Mouse (Mus musculus) adrenal gland, adult 2 months (tissue): ENCODE results near the gene Rap1a. TPM values are rescaled to one million over a fixed set of nuclear protein-coding genes. Genes with fewer than 3 reads are reported as not detected.

ENCODE experiments used
- DNase-seq: peaks from one replicate; pipeline ENCODE4 v3.0.0; 2021
- polyA plus RNA-seq: library from polyadenylated mRNA; depleted of rRNA; stranded (reverse); fragments of >200 nt; gene quantifications from 2 replicates; pipeline ENCODE4 v1.2.3, GENCODE M21; 2012
- total RNA-seq, 2 experiments: library from RNA; stranded (reverse); gene quantifications; 2 replicates each; pipeline ENCODE4 v1.2.3; 2021

The Rap1a gene
- total and polyA plus RNA-seq, 3 experiments, result 1.6 to 188 (median 143) TPM

DNA sequence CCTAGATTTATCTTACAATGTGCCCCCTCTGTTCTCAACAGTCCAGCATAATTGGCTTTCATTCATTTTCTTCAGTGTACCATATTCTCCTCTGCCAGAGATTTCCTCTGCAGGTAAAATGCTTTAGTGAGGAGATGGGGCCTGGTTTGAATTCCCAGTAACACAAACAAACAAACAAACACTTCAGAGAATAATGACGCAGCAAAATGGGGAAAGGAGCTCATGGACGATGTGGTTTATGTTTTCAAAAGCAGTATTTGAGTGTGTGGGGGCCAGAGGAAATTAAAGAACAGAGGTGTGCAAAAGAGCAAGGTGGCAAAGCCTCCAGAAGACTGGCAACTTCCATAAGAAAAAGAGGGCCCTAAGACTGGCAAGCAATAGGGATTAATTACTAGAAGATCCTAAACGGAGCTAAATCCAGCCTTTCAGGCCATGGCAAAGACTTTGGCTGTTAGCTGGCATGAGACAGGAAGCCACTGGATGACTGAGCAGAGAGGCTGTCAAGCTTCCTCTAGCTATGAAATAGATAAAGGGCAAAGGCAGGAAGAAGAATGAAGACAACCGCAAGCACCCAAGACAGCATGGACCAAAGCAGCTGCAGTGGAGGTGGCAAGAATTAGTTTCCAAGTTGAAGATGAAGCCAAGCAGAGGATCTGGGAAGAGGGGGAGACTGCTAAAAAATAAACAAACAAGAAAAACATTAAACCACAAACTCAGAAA is 37.8 kb downstream of the Rap1a start:
- no peak for DNase-seq

DNA sequence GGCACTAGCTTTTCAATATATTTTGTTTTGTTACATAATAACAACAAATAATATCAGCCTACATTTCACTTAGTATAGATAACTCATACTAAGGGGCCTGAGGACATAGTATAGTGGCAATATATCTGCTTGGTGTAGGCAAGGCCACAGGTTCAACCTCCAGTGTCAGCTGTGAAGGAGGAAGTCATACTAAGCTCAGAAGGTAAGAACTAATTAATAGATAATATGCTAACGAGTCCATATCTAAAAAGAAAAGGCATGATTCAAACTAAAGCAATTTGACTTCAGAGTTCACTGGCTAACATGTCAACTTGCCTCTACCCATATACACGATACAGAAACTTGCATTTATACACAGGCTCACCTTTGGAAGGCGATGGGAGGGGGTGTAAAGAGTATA is 41.1 kb downstream of the Rap1a start:
- DNase-seq, result no peak

DNA sequence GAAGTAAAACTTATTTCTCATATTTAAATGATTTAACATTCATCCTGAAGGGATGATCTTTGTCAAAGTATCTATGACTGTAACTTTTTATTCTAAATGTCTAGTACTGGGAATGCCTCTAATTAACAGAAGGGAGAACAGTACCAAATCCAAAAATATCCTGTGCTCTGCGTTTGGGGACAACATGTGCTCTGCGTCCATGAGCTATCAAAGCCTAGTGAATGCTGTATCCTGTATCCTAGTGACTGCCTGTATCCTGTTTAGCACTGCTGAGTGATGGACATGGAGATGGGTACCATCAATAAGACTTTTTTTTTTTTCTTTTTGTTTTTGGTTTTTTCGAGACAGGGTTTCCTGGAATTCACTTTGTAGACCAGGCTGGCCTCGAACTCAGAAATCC is 42.5 kb downstream of the Rap1a start:
- DNase-seq, result no peak

DNA sequence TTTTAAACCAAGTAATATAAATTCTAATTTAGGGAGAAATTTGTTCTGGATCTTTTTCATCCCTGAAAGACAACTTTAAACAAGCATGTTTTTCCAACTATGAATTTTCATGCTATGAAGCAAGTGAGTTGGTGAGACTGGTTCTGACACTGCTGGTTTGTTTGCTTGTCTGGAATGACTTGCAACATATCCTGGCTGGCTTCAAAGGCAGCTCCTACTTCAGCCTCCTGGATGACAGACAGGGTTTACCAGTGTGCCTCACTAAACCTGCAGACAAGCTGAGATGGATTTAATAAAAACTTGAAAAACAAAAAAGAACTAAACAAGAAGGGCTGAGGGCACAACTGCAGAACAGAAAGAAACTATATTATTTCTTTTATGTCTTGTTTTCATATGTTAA is 43.0 kb downstream of the Rap1a start:
- DNase-seq, result no peak

DNA sequence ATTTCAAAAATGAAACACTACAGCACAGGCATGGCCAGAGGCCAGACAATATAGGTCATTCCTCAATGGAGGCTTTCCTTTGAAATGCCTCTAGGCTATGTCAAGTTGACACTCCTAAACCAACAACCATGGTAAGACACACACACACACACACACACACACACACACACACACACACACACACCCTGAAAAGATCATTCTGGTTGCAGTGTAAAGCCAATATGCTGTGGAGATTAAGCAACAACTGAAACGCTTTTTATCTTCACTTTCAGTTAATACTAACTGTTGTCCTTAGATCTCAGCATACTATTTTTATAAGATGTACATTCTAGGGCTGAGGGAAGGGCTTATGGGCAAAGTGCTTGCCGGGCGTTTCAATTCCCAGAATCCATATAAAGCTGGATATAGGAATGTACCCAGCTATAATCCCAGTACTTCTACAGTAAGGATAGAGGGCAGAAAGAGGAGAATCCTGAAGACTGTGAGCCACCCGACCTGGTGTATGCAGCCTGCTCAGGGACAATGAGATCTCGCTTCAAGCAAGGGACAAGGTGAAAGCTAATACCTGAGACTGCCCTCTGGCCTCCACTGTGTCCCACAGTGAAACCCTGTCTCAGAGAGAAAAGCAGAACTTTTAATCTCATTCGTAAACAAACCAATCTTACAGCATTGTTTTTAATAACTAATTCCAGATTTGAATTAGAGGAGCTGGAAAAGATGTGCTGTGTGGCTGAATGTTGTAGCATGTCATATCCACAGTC is 43.6 kb downstream of the Rap1a start:
- DNase-seq, result no peak

DNA sequence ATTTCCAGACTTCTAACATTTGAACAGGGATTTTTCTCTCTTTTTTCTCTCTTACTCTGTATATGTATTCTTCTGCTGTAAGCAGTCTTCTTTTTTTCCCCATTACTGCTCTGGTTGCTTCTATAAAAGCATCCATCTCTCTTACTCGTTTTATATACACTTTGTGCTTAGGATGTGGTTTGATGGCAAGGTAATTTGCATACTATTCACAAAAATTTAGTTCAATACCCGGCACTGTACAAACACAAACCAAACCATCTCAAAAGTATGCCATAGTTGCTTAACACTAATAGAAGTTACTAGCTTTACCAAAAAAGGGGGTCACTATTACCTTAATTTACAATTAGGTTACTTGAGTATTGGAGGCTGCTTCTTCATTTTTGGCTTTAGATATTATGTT is 44.6 kb downstream of the Rap1a start:
- DNase-seq, result no peak

DNA sequence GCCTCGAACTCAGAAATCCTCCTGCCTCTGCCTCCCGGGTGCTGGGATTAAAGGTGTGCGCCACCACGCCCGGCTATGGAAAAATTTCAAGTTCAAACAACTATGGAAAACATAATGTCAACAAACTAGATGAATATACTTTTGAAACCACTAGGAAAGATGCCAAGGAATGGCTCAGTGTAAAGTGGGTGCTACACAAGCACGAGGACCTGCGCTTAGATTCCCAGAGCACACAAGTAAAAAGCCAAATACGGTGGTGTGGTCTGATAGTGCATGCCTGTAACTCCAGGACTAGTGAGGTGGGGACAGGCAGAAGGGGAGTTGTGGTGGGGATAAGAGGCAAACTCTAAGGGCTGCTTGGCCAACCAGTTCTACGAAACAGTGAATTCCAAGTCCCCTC is 46.0 kb downstream of the Rap1a start:
- DNase-seq, result no peak

DNA sequence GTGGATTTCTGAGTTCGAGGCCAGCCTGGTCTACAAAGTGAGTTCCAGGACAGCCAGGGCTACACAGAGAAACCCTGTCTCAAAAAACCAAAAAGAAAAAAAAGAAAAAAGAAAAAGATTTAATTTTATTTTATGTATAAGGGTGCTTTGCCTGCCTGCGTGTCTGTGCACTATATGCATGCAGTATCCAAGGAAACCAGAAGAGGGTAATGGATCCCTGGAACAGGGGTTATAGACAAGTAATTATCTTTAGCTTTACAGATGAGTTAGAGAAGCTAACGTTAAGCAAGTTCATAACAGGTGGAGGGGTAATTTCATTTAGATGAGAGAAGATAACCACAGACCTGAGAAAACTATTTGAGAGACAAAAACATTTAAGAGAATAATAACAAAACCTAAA is 47.0 kb downstream of the Rap1a start:
- DNase-seq, result no peak

DNA sequence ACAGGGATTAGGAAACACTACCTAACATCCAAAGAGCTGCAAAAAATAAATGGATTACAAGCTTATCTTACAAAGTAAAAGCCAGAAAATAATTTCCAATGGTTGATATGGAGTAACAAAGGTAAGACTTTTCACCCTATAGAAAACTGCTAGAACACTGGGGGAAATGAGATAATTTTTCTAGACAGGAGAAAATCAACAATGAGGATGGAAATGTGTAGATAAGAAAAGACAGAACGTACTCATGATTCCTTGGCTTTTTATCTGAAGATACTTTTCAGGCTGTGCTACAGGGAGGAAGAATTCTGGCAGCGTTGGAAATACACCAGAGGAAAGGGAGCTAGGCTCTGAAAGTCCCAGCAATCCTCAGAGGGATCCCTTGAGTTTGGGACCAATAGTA is 50.3 kb downstream of the Rap1a start:
- DNase-seq, result no peak

DNA sequence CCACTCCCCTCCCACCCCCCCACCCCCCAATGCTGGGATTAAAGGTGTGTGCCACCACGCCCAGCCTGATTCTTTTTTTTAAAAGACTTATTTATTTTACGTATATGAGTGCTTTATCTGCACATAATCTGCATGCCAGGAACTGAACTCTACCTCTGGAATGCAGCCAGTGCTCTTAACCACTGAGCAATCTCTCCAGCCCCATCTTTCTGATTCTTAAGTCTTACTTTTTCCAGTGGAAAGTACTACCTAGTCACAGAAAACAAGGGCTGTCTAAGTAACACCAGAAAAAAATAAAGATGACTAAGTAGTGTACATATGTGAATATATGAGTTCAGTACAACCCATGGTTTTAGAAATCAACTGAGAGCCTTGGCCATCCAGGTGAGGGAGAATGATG is 54.6 kb downstream of the Rap1a start:
- no peak for DNase-seq

DNA sequence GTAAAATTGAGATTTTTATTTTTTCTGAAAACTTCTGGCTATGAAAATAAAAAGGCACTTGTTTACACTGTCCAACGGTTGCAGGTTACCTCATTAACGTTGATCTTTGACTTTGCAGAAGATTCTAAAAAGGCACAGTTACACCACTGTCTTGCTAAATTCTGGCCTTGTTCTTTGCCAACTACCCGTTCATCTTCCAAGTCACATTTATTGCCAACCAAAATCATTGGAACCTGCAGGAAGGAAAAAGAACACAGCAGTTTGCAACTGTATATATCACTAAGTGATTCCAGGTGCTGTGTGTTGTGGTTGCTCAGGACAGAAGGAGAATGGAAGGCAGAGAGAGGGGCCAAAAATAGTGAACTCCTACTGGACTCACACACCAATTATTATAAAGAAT is 63.5 kb downstream of the Rap1a start:
- DNase-seq, result peak; percentile 45

DNA sequence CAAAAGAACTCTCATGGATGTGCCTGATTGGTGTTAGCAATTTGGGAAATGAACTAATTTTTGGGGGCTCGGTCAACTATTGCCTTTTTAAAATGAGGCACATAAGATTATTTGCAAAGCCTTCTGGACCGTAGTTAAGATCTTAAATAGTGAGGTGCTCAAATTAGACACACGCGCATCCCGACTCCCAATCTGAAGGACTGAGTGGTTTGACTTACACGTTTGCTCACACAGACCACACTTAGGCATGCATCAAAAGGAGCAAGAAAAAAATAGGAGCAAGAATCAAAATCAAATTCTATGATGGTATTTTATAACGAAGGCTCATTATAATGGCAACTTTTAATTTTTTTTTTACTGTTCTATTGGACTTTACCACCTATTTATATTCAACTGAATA is 64.1 kb downstream of the Rap1a start:
- no peak for DNase-seq

DNA sequence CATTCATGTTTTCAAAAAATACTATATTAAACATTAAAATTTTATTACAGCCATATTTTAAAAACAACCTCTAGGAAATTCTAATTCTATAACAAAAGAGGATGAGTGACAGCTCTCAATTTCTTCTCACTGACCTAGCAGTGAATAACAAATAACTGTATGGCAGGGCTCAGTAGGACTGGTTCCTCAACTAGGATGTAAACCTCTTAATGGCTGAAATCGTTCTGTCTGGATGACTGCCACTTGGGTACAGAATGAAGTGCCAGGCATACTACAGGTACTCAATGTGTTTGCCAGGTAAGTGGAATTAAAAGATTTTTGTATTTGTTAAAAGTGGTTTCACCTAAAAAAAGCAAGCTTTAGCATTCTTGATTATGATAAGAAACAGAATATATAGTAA is 65.0 kb downstream of the Rap1a start:
- no peak for DNase-seq

DNA sequence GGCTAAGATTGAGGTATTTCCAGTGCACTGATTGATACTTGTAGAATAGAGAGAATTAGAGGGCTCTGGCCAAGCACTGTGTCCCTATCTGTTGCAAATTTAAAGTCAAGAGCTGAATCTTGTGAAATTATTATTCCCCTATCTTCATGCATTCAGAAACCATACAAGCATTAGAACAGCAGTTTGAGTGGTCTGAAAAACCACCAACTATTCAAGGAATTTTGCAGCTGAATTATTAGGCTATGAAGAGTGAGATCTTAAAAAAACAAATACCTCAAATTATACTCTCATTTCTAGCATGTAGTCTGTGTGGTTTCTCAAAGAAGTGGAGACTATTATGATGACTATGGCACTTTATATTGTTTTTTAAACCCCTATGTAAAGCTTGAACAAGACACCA is 65.9 kb downstream of the Rap1a start:
- DNase-seq, result no peak

DNA sequence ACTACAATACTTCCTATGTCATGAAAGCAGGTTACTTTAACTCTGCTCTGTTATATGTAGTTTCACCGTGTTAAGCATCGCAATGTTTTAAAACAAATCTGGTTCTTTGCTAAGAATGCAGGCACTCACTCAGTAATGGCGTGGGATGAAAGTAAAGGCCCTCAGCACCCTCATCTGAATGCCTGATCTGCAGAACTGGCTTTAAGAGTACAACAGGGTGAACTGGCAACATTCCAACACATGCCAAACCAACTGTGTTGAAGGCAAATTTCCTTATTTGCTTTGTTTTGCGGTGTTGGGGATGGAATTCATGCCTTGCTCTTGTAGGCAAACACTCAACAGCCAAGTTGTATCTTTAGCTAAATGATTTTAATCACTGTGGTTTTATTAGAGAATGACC is 67.6 kb downstream of the Rap1a start:
- no peak for DNase-seq

DNA sequence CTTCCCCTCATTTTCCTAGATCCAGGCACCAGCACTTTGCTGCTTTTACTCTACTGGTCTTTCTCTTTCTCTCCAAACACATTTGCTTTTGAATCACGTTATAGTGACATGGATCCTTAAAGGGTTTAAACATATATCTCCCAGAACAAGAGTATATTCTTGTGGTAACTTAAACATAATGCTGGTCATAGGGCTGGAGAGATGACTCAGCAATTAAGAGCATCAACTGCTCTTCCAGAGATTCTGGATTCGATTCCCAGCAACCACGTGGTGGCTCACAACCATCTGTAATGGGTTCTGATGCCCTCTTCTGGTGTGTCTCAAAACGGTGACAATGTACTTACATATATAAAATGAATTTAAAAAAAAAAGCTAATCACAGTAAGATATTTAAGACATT is 68.8 kb downstream of the Rap1a start:
- DNase-seq, result no peak

DNA sequence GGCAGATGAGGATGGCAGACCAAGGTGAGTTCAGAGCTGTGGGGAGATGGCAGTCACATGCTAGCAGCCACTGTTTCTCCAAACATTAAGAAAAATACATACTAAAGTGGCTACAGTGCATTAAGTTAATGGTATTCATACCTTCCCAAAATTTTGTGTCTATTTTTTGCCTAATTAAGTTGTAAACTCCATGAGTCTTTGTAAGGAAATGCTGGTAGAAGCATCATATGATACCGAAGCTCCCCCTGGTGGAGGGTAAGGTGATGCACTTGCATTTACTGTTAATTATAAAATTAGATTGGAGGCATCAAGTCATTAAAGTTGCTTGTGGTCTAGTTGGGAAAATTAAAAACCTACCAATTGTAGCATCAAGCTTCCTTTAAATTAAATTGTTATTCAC is 75.1 kb downstream of the Rap1a start:
- peak; percentile 30 for DNase-seq

DNA sequence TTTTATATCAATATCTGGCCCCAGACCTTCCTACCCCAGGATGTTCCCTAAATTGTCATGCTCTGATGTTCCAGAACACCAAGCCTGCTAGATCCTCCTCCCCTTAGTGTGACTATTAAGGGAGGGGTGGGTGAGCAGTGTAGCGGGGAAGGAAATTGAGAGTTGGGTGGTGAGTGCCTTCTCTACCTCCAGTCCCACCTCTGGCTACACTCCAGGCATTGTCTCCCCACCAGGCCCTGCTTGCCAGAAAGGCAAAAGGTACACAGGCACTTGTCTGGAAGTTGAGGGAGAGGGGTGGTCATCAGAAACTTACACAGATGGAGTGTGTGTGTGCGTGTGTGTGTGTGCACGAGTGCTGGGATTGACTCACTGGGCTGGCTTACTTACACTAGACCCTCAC is 78.6 kb downstream of the Rap1a start:
- DNase-seq, result no peak

DNA sequence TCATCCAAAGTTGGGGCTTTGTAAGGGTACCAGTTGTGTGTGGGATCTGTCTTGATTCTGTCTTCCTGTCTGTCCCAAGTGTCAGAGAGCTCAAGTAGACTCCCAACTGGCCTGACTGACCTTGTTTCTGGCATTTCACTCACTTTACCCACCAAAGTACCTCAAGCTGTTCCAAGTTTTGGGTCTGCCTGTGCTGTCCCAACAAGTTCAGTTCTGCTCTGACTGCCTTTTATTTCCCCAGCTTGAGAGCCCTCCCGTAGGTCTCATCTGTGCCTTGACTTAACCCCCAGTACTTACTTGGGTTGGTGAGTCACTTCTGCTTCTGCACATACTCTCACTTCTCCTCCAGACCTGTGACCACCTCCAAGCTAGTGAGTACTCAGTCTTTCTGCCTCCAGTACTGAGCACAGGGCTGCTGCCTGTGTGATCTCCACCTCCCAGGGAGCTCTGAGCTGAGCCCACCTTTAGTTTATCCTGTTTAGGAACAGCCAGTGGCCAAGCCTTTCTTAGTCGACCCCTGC is 79.4 kb downstream of the Rap1a start:
- no peak for DNase-seq

DNA sequence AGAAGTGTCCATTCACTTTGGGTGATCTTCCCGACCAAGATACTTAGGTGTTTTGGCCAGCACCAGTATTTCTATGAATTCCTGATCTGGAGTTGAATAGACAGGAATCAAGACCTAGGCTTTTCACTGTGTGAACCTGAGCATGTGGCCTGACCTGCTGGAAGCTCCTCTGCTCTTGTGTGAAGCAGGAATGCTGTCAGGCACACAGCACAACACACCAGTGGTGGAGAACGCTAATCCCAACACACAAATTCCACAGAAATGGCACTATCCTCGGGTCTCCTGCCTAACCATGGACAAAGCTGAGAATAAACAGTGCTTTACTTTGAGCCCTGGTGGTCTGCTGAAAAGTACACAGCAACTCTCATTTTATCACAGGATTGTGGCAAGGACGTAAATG is 80.6 kb downstream of the Rap1a start:
- no peak for DNase-seq

DNA sequence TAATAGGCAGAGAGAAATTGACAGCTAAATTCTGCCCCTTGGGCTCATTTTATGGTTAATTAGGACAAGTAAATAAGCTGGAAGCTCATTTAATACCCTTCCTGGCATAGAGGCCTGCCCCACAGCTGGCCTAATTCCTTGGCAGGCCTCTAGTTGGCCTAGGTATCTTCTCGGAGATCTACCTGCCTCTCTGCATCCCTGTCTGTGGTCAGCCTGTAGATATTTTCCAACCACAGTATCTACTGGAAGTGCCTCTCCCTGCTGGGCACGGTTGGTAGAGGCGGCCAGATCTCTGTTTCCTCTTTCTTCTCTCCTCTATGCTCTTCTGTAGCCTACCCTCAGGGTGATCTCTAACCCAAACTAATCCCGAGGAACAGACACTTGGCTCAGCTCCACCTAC is 81.2 kb downstream of the Rap1a start:
- DNase-seq, result no peak

DNA sequence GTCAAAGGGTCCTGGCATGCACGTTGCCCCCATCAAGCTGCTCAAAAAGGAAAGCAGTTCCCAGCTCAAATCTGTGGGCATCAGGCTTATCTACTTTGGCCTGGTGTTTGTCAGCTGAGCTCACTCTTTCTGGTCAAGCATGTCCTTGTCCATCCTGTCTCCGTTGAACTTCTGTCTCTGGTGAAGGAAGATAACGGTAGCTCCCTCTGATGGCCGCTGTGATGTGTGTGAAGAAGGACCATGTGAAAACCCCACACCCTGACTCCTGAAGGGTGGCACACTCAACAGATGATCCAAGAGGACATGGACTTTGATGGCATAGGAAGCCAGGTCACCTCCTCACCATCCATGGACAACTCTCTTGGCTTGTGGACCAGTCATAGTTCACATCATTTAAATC is 82.4 kb downstream of the Rap1a start:
- no peak for DNase-seq

DNA sequence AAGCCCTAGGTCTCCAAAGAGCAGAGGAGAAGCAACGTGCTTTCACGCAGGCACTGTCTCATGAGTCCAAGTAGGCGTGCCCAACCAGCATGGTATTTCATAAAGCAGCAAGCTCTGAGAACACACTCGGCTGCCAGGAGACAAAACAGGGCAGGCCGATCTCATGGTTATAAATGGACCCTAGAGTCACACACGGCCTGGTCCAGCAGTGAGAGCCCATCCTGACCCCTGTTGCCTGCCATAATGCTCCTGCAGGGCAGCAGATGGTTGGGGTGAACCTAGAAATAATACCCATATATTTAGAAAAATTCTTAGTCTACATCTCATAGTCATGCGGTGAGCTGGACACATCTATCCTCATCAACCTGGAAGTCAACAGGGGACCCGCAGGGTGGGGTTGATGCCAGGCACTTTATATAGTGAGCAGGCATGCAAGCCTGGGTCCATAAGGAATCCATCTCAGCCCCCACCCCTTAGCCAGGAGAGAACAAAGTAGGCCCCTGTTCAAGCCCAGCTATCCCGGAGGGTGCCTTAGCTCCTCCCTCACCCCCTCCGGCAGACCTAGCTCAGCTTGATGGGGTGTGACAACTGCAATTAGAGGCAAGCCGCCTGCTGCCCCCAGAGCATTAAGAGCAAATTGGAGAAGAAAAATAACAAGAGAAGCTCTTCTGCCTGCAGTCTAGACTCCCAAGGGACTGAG is 83.1 kb downstream of the Rap1a start:
- DNase-seq, result no peak
